Mouse (Mus musculus): ENCODE results near the gene Cryba4. TPM values are rescaled to one million over a fixed set of nuclear protein-coding genes. Genes with fewer than 3 reads are reported as not detected.
A peak's percentile ranks its signal among the peaks of the same experiment; 100 is the strongest.

The Cryba4 gene
- polyA plus RNA-seq, 1 experiment from 2014 or later = not detected

GRCm38 (mm10) chr5:112225591-112225990 lies 26.7 kb downstream of the Cryba4 start:
- ATAC-seq = no peak
- TF ChIP-seq CTCF (IDR thresholded peaks at IDR 0.05) = no peak
- in situ Hi-C loops (cut with MboI; ENCODE audit: low pct_unique_long_range_greater_than_20kb) = no loop called here
- DNase-seq (ENCODE audit: low read depth, low spot score) = no peak
- ChIA-PET POLR2A (interaction anchor here (1.1 kb wide), 1 partner anchor 10 kb away, joined by 3 read pairs; no protein-coding TSS in a partner anchor), CTCF (interaction anchor here (0.9 to 1.2 kb wide), 2 partner anchors 12 to 15 kb away, joined by 3 read pairs; no protein-coding TSS in a partner anchor)
- peaks cover 69% of the 10 kb centered on the region for H3K27me3 ChIP-seq

- CTCF ChIA-PET = interaction anchor here (1.1 kb wide), 1 partner anchor 10 kb away, joined by 3 read pairs; no protein-coding TSS in a partner anchor
- POLR2A ChIA-PET = no interaction called here
- in situ Hi-C loops (cut with MboI; ENCODE audit: low pct_unique_long_range_greater_than_20kb) = no loop called here
- H3K27me3 ChIP-seq = peaks cover 29% of the 10 kb centered on the region
- TF ChIP-seq CTCF (IDR thresholded peaks at IDR 0.05) = no peak
- ATAC-seq = no peak
- no peak for DNase-seq (ENCODE audit: low read depth, low spot score)
Measured at GRCm38 (mm10) chr5:112220203-112220602, 32.1 kb downstream of the Cryba4 start.

DNA sequence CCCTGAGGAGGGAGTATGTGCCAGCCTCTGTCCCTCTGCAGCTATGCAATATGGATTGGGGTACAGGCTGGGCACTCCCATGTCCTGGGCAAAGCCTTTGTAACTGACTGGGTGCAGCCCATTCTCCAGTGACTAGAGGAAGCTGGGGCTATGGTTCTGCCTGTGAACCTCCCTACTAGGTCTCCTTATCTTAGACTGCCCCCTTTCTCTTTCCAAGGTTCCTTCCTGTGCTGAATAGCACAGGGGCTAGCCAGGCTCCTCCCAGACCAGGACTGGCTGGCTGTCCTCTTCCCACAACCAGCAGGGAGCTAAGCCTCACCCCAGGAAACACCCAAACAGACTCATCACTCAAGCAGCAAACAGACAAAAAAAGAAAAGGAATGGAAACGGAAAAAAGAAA lies 32.9 kb downstream of the Cryba4 start:
- in situ Hi-C loops (cut with MboI; ENCODE audit: low pct_unique_long_range_greater_than_20kb) = no loop called here
- POLR2A ChIA-PET = no interaction called here
- no peak for ATAC-seq
- no peak for TF ChIP-seq CTCF (IDR thresholded peaks at IDR 0.05)
- no peak for DNase-seq (ENCODE audit: low read depth, low spot score)
- peaks cover 22% of the 10 kb centered on the region for H3K27me3 ChIP-seq
- CTCF ChIA-PET = interaction anchor here (1.1 kb wide), 2 partner anchors 11 to 23 kb away, joined by 3 read pairs; no protein-coding TSS in a partner anchor

DNA sequence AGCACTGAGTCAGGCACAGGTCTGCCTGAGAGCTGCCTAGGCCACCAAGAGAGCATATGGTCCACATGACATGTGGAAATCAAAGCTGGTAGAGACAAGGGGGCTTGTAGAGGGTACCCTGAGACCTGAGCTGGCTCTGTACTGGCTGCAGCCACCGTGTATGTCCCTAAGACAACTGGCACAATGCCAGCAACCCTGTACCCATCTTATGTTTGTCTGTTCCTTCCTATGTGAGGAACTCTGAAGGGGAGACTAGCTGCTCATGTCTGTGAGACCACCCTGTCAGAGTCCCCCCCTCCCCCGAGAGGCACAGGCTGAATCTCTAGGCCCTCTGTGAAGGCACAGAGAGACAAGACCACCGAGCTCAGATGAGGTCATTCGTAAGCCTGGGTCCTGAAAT lies 33.6 kb downstream of the Cryba4 start:
- in situ Hi-C loops (cut with MboI; ENCODE audit: low pct_unique_long_range_greater_than_20kb) = no loop called here
- peaks cover 16% of the 10 kb centered on the region for H3K27me3 ChIP-seq
- ChIA-PET POLR2A (interaction anchor here (0.6 kb wide), 1 partner anchor 800 kb away, joined by 4 read pairs; no protein-coding TSS in a partner anchor), CTCF (interaction anchor here (1.1 kb wide), 1 partner anchor 24 kb away, joined by 3 read pairs; no protein-coding TSS in a partner anchor)
- ATAC-seq (no peak), DNase-seq (ENCODE audit: low read depth, low spot score) (no peak)
- TF ChIP-seq CTCF (IDR thresholded peaks at IDR 0.05) = no peak

DNA sequence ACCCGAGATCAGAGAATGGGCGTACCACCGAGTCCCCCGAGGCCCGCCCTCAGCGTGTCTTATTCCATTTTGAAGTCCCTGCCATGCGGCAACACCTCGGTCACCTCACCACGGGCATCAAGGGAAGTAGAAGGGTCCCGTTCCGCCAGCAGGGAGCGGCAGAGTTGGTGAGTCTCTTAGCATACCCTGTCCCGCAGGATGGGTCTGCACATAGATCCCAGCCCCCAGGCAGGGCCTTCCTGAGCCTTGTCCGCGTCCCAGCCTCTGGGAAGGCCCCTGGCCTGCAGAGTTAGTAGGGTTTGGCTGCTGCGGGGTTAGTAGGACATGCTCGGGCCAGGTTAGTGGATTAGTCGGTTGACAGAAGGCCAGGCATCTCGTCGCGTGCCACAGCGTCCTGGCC lies 35.3 kb downstream of the Cryba4 start:
- in situ Hi-C loops (cut with MboI; ENCODE audit: low pct_unique_long_range_greater_than_20kb) = no loop called here
- ChIA-PET POLR2A (no interaction called here), CTCF (no interaction called here)
- no peak for ATAC-seq
- no peak for DNase-seq (ENCODE audit: low read depth, low spot score)
- H3K27me3 ChIP-seq = peaks cover 10% of the 10 kb centered on the region
- TF ChIP-seq CTCF (IDR thresholded peaks at IDR 0.05) = no peak

GRCm38 (mm10) chr5:112216335-112216734 lies 36.0 kb downstream of the Cryba4 start:
- no peak for ATAC-seq
- in situ Hi-C loops (cut with MboI; ENCODE audit: low pct_unique_long_range_greater_than_20kb) = no loop called here
- peaks cover 5% of the 10 kb centered on the region for H3K27me3 ChIP-seq
- POLR2A ChIA-PET = interaction anchor here (1.2 kb wide), 1 partner anchor 9 kb away, joined by 3 read pairs; no protein-coding TSS in a partner anchor
- DNase-seq (ENCODE audit: low read depth, low spot score) = no peak
- TF ChIP-seq CTCF (IDR thresholded peaks at IDR 0.05) = no peak
- CTCF ChIA-PET = interaction anchor here (1.6 kb wide), 1 partner anchor 11 kb away, joined by 3 read pairs; no protein-coding TSS in a partner anchor

DNA sequence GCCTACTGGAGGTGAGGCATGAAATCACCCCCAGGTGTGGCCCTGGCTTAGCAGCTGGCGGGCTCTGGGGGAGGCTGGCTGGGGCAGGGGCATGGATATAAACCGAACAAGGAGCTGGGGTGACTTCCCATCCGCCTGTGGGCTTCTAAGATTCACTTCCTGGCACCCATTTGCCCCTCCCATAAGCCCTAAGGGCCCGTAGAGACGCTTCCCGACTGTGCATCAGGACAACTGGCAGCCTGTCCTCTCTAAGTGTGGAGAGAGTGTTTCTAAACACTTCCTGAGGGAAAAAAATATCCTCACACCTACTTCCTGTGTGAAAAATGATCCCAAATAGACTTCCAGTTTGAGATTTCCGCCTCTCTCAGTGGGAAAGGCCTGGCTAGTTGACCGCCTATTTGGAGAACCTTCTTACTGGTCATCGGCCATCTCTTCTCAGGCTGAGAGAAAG lies 36.5 kb downstream of the Cryba4 start:
- no peak for TF ChIP-seq CTCF (IDR thresholded peaks at IDR 0.05)
- CTCF ChIA-PET = interaction anchor here (1.6 kb wide), 1 partner anchor 12 kb away, joined by 3 read pairs; no protein-coding TSS in a partner anchor
- POLR2A ChIA-PET = interaction anchor here (1.2 kb wide), 1 partner anchor 10 kb away, joined by 3 read pairs; no protein-coding TSS in a partner anchor
- DNase-seq (ENCODE audit: low read depth, low spot score) (no peak), ATAC-seq (no peak)
- in situ Hi-C loops (cut with MboI; ENCODE audit: low pct_unique_long_range_greater_than_20kb) = no loop called here
- peaks cover 5% of the 10 kb centered on the region for H3K27me3 ChIP-seq

DNA sequence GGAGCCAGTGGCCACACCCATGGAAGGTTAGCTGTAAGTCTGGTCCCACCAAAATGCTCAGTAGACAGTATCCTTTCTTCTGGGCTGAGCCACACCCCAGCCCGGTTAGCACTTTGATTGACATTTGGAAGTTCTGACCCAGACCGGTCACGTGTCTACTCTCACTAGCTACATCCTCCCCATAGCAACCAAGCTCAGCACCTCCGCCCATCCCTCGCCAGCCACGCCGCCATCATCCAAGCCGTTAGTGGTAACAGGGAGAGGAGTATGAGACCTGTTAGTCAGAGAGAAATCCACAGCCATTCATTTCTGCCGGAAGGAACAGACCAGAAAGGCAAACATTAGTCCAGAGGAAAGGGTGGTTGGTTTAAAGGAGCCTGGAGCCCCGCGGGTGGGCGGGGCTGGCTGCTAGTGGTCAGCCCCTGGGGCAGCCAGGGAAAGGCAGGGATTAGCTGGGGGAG lies 37.0 kb downstream of the Cryba4 start:
- ChIA-PET CTCF (interaction anchor here (1.6 kb wide), 1 partner anchor 12 kb away, joined by 3 read pairs; no protein-coding TSS in a partner anchor), POLR2A (interaction anchor here (1.2 kb wide), 1 partner anchor 10 kb away, joined by 3 read pairs; no protein-coding TSS in a partner anchor)
- ATAC-seq = no peak
- TF ChIP-seq CTCF (IDR thresholded peaks at IDR 0.05) = no peak
- DNase-seq (ENCODE audit: low read depth, low spot score) = no peak
- in situ Hi-C loops (cut with MboI; ENCODE audit: low pct_unique_long_range_greater_than_20kb) = no loop called here
- peaks cover 5% of the 10 kb centered on the region for H3K27me3 ChIP-seq

DNA sequence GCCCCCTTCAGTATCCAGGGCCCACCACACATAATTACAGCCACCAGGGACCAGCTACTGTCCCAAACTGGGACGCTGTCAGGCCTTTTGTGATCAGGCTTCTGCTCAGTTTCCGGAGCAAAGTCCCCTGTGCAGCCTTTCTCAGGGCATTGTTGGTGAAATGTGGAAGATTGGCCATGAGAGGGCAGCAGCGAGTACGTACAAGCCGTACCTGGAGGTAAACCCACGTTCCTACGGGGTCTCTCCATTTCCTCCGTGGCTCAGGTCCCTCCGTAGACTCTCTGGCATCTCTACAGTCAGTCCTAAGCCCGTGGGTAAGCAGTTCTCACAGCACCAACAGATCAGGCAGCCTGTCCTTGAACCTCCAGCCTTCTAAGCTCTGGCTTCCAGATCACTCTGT lies 37.9 kb downstream of the Cryba4 start:
- in situ Hi-C loops (cut with MboI; ENCODE audit: low pct_unique_long_range_greater_than_20kb) = no loop called here
- no peak for TF ChIP-seq CTCF (IDR thresholded peaks at IDR 0.05)
- ChIA-PET CTCF (interaction anchor here (1.0 to 1.6 kb wide), 7 partner anchors 10 to 121 kb away, joined by 3 to 5 read pairs (median 3); no protein-coding TSS in a partner anchor), POLR2A (no interaction called here)
- no peak for DNase-seq (ENCODE audit: low read depth, low spot score)
- peak; percentile 25 for ATAC-seq
- H3K27me3 ChIP-seq = peaks cover 5% of the 10 kb centered on the region

- in situ Hi-C loops (cut with MboI; ENCODE audit: low pct_unique_long_range_greater_than_20kb) = no loop called here
- TF ChIP-seq CTCF (IDR thresholded peaks at IDR 0.05) = no peak
- POLR2A ChIA-PET = no interaction called here
Measured at GRCm38 (mm10) chr5:112213331-112214240, 38.7 kb downstream of the Cryba4 start.

More at GRCm38 (mm10) chr5:112213331-112214240, 38.7 kb downstream of the Cryba4 start:
- peaks cover 5% of the 10 kb centered on the region for H3K27me3 ChIP-seq
- CTCF ChIA-PET = interaction anchor here (0.7 to 1.5 kb wide), 8 partner anchors 9 to 122 kb away, joined by 3 to 5 read pairs (median 3); no protein-coding TSS in a partner anchor
- ATAC-seq (no peak), DNase-seq (ENCODE audit: low read depth, low spot score) (no peak)

Measured in Patski (cell line).